Mouse (Mus musculus) lung, adult 2 months (tissue): ENCODE measurements around the gene Ccl1.

Experiments used
- CTCF ChIP-seq: fragments of 200-500 bp; IDR thresholded peaks from 2 replicates; pipeline ENCODE4 v1.5.1; 2011; ENCODE audit warnings: mild to moderate bottlenecking, low read length, control low read depth; ENCODE audit not compliant: insufficient read depth
- POLR2A ChIP-seq: fragments of 200-500 bp; IDR thresholded peaks from 2 replicates; pipeline ENCODE4 v1.6.1; 2011; ENCODE audit warnings: low read depth, mild to moderate bottlenecking, control low read depth, low read length, borderline replicate concordance; ENCODE audit errors: extremely low read depth

DNA sequence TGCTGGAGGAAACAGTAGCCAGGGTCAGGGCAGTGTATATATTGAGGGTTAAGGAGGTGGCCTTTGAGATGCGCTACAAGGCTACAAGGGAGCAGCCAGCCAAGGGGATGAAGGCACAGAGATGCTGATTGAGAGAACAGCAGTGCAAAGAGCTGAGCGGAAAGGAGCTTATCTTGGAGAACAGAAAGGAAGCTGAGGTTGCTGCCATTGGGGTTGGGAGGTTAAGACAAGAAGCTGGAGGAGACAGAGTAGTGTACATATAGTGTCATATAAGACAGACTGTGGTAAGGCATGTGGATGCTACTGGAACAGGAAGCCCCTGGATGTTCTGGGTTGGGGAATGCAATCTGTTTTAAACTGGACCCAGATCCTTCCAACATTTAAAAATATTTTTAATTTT, 35.4 kb upstream of the Ccl1 start:
- no peak for TF ChIP-seq CTCF
- no peak for TF ChIP-seq POLR2A
